Mouse (Mus musculus) gastrocnemius, postnatal 25 days (tissue): ENCODE measurements around the gene Arhgap35. TPM values are rescaled to one million over a fixed set of nuclear protein-coding genes. Genes with fewer than 3 reads are reported as not detected.

Experiments used
- DNase-seq: peaks from one replicate; pipeline ENCODE4 v3.0.0; 2022
- total RNA-seq, 2 experiments: library from RNA; stranded (reverse); gene quantifications; 1 replicate in 1 of 2; 2 replicates in 1 of 2; pipeline ENCODE4 v1.2.3; 2021

Gene Arhgap35
- total RNA-seq, 2 experiments from 2014 or later, result 15.3 to 16.5 TPM

GRCm38 (mm10) chr7:16519310-16519709 is 95.5 kb downstream of the Arhgap35 start:
- DNase-seq, result no peak

GRCm38 (mm10) chr7:16517198-16517597 is 97.6 kb downstream of the Arhgap35 start:
- no peak for DNase-seq

- peak; percentile 37 for DNase-seq
These were observed 107.5 kb downstream of the Arhgap35 start for GRCm38 (mm10) chr7:16507284-16507683.

GRCm38 (mm10) chr7:16505226-16505593 is 109.6 kb downstream of the Arhgap35 start:
- DNase-seq, result no peak

GRCm38 (mm10) chr7:16504573-16505225 is 110.1 kb downstream of the Arhgap35 start:
- no peak for DNase-seq

- no peak for DNase-seq
These were observed 113.2 kb downstream of the Arhgap35 start for GRCm38 (mm10) chr7:16501571-16501970.

- DNase-seq, result no peak
These were observed 115.1 kb downstream of the Arhgap35 start for GRCm38 (mm10) chr7:16499671-16500104.

- no peak for DNase-seq
These were observed 118.5 kb downstream of the Arhgap35 start for GRCm38 (mm10) chr7:16496260-16496659.

- no peak for DNase-seq
These were observed 121.4 kb downstream of the Arhgap35 start for GRCm38 (mm10) chr7:16493361-16493760.

- DNase-seq, result no peak
These were observed 122.6 kb downstream of the Arhgap35 start for GRCm38 (mm10) chr7:16492211-16492610.

- DNase-seq, result peak; percentile 32
These were observed 123.0 kb downstream of the Arhgap35 start for GRCm38 (mm10) chr7:16491759-16492158.

- no peak for DNase-seq
These were observed 124.8 kb downstream of the Arhgap35 start for GRCm38 (mm10) chr7:16489948-16490347.

- no peak for DNase-seq
These were observed 126.0 kb downstream of the Arhgap35 start for GRCm38 (mm10) chr7:16488816-16489215.

- DNase-seq, result no peak
These were observed 137.2 kb downstream of the Arhgap35 start, which contains the start of gene Npas1 for GRCm38 (mm10) chr7:16477628-16478027. TSS of gene Npas1 (minus strand) at chr7:16477728.

GRCm38 (mm10) chr7:16476600-16476989 is 138.2 kb downstream of the Arhgap35 start:
- DNase-seq, result no peak

- DNase-seq, result no peak
These were observed 138.8 kb downstream of the Arhgap35 start for GRCm38 (mm10) chr7:16475764-16476599.

- DNase-seq, result no peak
These were observed 139.5 kb downstream of the Arhgap35 start for GRCm38 (mm10) chr7:16475321-16475720.

- no peak for DNase-seq
These were observed 140.3 kb downstream of the Arhgap35 start for GRCm38 (mm10) chr7:16474445-16474844.

GRCm38 (mm10) chr7:16473847-16474246 is 140.9 kb downstream of the Arhgap35 start:
- no peak for DNase-seq

- no peak for DNase-seq
These were observed 142.6 kb downstream of the Arhgap35 start for GRCm38 (mm10) chr7:16472116-16472709.

- DNase-seq, result no peak
These were observed 143.2 kb downstream of the Arhgap35 start for GRCm38 (mm10) chr7:16471549-16471948.

- DNase-seq, result no peak
These were observed 146.7 kb downstream of the Arhgap35 start for GRCm38 (mm10) chr7:16468115-16468514.

- no peak for DNase-seq
These were observed 148.2 kb downstream of the Arhgap35 start for GRCm38 (mm10) chr7:16466565-16466964.
